Mouse (Mus musculus): ENCODE data around the gene Rflna.

DNA sequence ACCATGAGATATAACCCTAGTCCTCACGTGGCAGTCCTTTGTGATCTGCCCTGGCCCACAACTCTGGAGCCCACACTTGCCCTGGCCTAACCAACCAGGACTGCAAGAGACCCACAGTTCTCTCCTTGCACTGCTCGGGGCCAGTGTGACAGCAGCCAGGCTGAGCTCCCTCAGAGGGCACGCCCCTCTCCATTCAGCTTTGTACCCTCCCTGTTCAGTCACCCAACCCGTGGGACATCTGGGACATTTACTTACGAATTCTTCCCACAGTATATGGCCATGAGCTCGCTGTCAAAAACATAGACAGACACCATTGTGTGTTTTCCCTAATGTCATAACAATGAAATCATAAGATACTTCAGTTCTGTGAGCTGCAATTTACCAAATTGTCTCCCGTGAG, 40.3 kb upstream of the Rflna start:
- no peak for TF ChIP-seq POLR2A (IDR thresholded peaks at IDR 0.05; ENCODE audit: insufficient read length, low read depth)
- no peak for TF ChIP-seq USF1 (IDR thresholded peaks at IDR 0.05; ENCODE audit: low read depth)
- no peak for TF ChIP-seq POLR2AphosphoS2 (IDR thresholded peaks at IDR 0.05; ENCODE audit: insufficient read length, low read depth)
- TF ChIP-seq MAX (IDR thresholded peaks at IDR 0.05; ENCODE audit: low read depth), result no peak
- no peak for TF ChIP-seq SRF (IDR thresholded peaks at IDR 0.05; ENCODE audit: control insufficient read depth, insufficient read length, low read depth)
- no peak for TF ChIP-seq E2F4 (IDR thresholded peaks at IDR 0.05; ENCODE audit: insufficient read depth)
- TF ChIP-seq TCF3 (IDR thresholded peaks at IDR 0.05; ENCODE audit: insufficient read length, low read depth), result no peak

All from myocyte (in vitro differentiated cells).